Mouse (Mus musculus): ENCODE results near the gene Ift27.

Gene Ift27

GRCm38 (mm10) chr15:78173972-78174886 is at the start of gene Ift27:
Ift27 (minus strand) TSS chr15:78174107.
- peak; percentile 97 for DNase-seq

- DNase-seq, result no peak
Measured at GRCm38 (mm10) chr15:78215269-78215668, 41.4 kb upstream of the Ift27 start.

GRCm38 (mm10) chr15:78211367-78211766 is 37.5 kb upstream of the Ift27 start:
- no peak for DNase-seq

- no peak for DNase-seq
Measured at GRCm38 (mm10) chr15:78210203-78210602, 36.3 kb upstream of the Ift27 start.

GRCm38 (mm10) chr15:78206312-78206711 is 32.4 kb upstream of the Ift27 start, which contains the start of gene Pvalb:
Pvalb (minus strand) TSS chr15:78206400.
- no peak for DNase-seq

GRCm38 (mm10) chr15:78205192-78205591 is 31.3 kb upstream of the Ift27 start:
- no peak for DNase-seq

- peak; percentile 36 for DNase-seq
Measured at GRCm38 (mm10) chr15:78204053-78204847, 30.3 kb upstream of the Ift27 start.

GRCm38 (mm10) chr15:78195096-78195880 is 21.4 kb upstream of the Ift27 start:
- no peak for DNase-seq

GRCm38 (mm10) chr15:78194320-78194719 is 20.4 kb upstream of the Ift27 start:
- no peak for DNase-seq

GRCm38 (mm10) chr15:78189636-78190035 is 15.7 kb upstream of the Ift27 start:
- no peak for DNase-seq

- no peak for DNase-seq
Measured at GRCm38 (mm10) chr15:78188546-78188945, 14.6 kb upstream of the Ift27 start.

- DNase-seq, result no peak
Measured at GRCm38 (mm10) chr15:78186906-78187305, 13.0 kb upstream of the Ift27 start.

- no peak for DNase-seq
Measured at GRCm38 (mm10) chr15:78185609-78186008, 11.7 kb upstream of the Ift27 start.

GRCm38 (mm10) chr15:78184855-78185254 is 10.9 kb upstream of the Ift27 start:
- DNase-seq, result peak; percentile 53

- no peak for DNase-seq
Measured at GRCm38 (mm10) chr15:78181701-78182405, 7.9 kb upstream of the Ift27 start.

GRCm38 (mm10) chr15:78179775-78180174 is 5.9 kb upstream of the Ift27 start:
- DNase-seq, result no peak

GRCm38 (mm10) chr15:78178397-78178796 is 4.5 kb upstream of the Ift27 start:
- peak; percentile 73 for DNase-seq

- no peak for DNase-seq
Measured at GRCm38 (mm10) chr15:78177257-78177656, 3.4 kb upstream of the Ift27 start.

- DNase-seq, result no peak
Measured at GRCm38 (mm10) chr15:78174887-78175245, 959 bp upstream of the Ift27 start.

- no peak for DNase-seq
Measured at GRCm38 (mm10) chr15:78172899-78173817, 749 bp downstream of the Ift27 start.

GRCm38 (mm10) chr15:78172256-78172898 is 1.5 kb downstream of the Ift27 start:
- DNase-seq, result no peak
